Mouse (Mus musculus): ENCODE results near the gene Hnrnpab.

GRCm38 (mm10) chr11:51635127-51635524 is 28.5 kb upstream of the Hnrnpab start:
- TF ChIP-seq POLR2A (IDR thresholded peaks at IDR 0.05; ENCODE audit: insufficient read depth, low read length) (no peak), CTCF (IDR thresholded peaks at IDR 0.05; ENCODE audit: low read depth, low read length) (no peak)
